Mouse (Mus musculus): ENCODE data around the gene 4921524J17Rik. TPM values are rescaled to one million over a fixed set of nuclear protein-coding genes. Genes with fewer than 3 reads are reported as not detected.

Gene 4921524J17Rik
- 108 TPM for polyA plus RNA-seq (2014; fragmentation: Illumina TruSeq; extraction: RNeasy Lipid Tissue Mini Kit (QIAGEN cat#74804); ENCODE audit: low read depth, low replicate concordance)

DNA sequence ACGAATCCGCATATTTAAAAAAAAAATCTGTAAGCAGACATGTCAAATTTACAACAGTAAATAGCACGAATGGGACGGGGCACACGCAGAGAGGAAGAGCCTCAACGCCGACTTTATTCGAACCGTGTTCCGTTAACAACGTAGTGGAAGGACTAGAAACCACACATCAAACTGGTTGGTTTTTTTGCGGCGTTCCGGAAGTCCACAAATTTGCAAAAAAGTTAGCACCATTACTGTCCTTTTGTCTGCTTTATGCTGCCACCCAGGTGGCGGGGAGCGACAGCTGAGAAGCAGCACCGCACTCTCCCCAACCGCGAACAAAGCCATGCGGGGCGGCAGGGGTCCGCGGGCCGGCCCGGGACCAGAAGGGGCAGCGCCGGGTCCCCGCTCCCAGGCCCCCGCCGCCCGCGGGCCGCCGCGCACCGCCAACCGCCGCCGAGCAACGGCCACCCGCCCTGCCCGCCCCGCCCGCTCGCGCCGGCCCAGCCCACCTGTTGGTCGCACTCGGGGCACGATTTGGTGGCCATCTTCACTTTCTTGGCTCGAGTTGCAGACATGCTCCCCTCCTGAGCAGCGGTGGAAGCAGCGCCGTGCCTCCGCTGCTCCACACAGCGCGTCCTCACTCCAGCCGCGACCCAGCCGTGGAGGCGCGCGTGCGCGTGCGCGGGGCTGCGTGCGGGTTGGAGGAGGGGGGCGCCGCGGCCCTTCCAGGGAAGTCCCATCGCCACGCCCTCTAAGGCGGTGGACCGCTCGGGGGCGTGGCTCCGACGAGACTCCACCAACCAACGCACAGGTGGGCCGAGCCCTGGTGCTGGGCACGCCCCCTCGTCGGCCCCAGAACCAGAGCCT is at the start of gene 4921524J17Rik:
4921524J17Rik (minus strand) TSS at position 666 of the 849 bp plus-strand sequence.

DNA sequence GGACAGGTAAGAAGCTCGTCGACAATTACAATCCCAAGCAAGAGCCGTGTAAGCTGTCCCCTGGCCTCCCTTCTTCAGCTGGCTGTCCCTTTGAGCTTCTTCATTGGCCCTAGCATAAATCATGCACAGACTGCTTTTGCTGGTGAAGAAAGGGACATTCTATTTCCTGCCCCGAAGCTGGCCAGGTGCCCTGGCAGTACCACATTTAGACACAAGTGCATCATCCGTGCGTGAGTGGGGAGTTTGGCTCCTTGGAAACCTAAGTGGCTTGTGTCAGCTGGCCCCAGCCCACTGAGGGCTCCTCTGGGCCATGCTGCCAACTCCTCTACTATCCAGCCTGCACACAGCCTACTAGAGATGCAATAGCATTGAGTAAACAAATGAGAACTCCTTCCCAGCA is 46.4 kb downstream of the 4921524J17Rik start, which contains the start of gene Mylk3:
Mylk3 (minus strand) TSS at position 141 of the 400 bp plus-strand sequence.

Other genes starting within 250 kb of the 4921524J17Rik start
- gene Olfr371, start 206.8 kb downstream of the 4921524J17Rik start, polyA plus RNA-seq (2014; fragmentation: Illumina TruSeq; extraction: RNeasy Lipid Tissue Mini Kit (QIAGEN cat#74804); ENCODE audit: low read depth, low replicate concordance), result not detected
- gene Orc6, start 133.2 kb downstream of the 4921524J17Rik start, polyA plus RNA-seq (2014; fragmentation: Illumina TruSeq; extraction: RNeasy Lipid Tissue Mini Kit (QIAGEN cat#74804); ENCODE audit: low read depth, low replicate concordance), result 38.1 TPM
- 471 TPM for gene Vps35, start 133.0 kb downstream of the 4921524J17Rik start, polyA plus RNA-seq (2014; fragmentation: Illumina TruSeq; extraction: RNeasy Lipid Tissue Mini Kit (QIAGEN cat#74804); ENCODE audit: low read depth, low replicate concordance)
- 0.17 TPM for gene Mylk3, start 46.5 kb downstream of the 4921524J17Rik start, polyA plus RNA-seq (2014; fragmentation: Illumina TruSeq; extraction: RNeasy Lipid Tissue Mini Kit (QIAGEN cat#74804); ENCODE audit: low read depth, low replicate concordance)
- gene Gpt2, start 59.7 kb upstream of the 4921524J17Rik start, polyA plus RNA-seq (2014; fragmentation: Illumina TruSeq; extraction: RNeasy Lipid Tissue Mini Kit (QIAGEN cat#74804); ENCODE audit: low read depth, low replicate concordance), result 78.7 TPM
- 341 TPM for gene Dnaja2, start 122.5 kb upstream of the 4921524J17Rik start, polyA plus RNA-seq (2014; fragmentation: Illumina TruSeq; extraction: RNeasy Lipid Tissue Mini Kit (QIAGEN cat#74804); ENCODE audit: low read depth, low replicate concordance)